Mouse (Mus musculus): ENCODE measurements around the gene Kif11. TPM values are rescaled to one million over a fixed set of nuclear protein-coding genes. Genes with fewer than 3 reads are reported as not detected.

The Kif11 gene
- polyA plus RNA-seq, 1 experiment: 5.3 TPM

DNA sequence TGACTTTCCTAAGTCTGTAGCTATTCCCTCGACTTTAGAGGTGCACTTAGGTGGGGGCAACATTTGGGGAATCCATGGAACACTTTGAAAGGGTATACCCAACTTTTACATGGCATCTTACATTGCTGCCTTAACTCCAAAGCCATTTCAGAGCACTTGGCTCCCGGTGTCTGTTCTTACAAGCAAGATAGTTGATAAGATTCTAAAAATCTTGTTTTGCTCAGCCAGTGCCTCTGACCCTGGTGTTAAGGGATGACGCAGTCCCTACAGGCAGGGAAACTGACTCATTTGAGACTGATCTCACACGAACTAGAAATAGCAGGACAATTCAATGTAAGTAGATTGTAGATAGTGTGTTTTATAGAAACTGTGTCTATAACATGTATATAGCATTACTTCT lies 64.0 kb downstream of the Kif11 start:
- WGBS: 80% methylated on average over 4 of the region's 4 CpGs
- DNase-seq (ENCODE audit: low read depth, low spot score): no peak

DNA sequence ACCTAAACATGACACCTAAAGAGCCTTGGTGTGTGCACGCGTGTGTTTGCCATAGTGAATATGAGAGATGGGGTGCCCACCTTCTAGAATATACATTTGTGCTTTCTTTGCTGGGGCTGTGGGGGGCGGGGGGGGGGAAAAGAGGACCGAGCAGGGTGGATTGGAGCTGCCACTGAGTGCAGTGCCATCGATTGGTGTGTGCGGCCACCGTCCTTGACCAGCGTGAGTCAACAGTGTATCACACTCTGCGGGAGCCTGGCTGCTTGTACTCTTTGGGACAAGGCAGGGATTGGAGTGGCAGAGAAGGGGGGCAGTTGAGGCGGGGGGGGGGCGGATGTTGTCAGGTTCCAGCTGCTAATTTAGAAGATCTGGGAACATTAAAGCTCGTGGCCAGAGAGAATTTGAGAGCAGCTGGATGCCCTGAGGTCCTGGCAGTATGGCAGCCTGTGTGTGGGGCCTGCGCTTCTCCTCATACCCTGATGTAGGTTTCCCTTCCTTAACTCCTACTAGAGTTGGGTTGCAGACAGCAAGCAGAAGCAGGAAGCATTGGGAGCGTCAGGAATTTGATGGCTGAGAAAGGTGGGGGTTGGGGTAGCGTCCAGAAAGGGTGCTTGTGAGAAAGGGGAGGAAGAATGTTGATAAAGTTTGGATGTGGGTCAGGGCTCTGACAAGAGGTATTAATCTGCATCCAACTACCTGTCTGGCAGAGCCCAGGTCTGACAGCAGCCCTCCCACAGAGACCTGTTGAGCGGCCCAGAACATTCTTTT lies 64.7 kb downstream of the Kif11 start:
- DNase-seq (ENCODE audit: low read depth, low spot score): no peak
- 79% methylated on average over 16 of the region's 16 CpGs for WGBS

DNA sequence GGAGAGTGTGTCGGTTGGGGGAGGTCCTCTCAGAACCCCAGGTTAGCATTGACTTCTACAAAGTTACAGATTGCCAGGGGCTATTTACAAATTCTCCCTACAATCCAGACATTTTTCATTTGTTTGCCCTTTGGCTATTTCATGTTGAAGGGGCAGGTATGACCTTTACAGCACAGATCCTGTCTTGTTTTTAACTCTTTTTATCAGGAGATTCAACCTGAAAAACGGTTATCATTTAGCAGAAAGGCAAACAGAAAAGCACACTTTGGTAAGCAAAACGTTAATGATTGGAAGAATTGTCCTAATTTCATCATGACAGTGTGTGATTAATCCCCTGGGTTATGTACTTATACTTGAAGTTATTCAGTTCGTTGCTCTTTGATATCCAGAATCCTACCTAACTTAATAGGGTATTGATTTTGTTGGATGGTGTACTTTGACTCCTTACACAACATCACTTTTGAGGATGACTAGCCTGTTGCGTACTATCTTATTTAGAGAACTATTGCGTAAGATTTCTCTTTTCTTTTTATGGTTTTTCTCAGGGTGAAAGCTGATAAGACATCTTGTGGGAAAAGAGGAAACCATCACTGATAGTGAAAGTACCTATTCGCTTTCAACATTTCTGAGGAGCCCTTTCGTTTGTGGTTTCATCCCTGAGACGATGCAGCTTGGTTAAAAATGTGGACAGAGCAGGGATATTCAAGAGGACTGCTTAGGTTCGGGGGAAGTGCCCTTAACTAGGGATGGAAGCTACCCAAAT lies 66.5 kb downstream of the Kif11 start:
- WGBS: 30% methylated on average over 10 of the region's 10 CpGs
- no peak for DNase-seq (ENCODE audit: low read depth, low spot score)

DNA sequence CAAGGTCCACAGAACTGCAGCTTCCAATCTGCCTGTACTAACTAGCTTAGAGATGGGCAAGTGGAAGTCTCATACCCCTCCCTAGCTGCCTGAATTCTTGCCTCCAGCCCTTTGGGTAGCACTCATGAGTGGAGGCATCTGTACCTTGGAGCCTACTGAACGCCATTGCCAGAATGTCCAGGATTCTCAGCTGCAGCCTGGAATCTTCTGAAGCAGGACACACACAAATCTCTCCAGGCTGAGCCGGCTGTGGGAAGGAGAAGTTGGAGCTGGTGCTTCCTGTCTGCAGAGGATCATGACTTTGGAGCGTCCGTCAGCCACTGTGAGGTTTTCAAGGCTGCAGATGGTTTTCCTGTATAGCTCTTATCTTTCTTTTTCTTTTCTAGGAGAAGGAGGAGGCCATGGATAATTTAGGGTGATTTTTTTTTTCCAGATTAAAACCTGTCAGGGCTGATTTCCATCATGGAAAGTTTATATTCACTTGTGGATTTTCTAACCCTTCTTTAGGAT lies 67.5 kb downstream of the Kif11 start:
- WGBS: 50% methylated on average over 4 of the region's 4 CpGs
- no peak for DNase-seq (ENCODE audit: low read depth, low spot score)

DNA sequence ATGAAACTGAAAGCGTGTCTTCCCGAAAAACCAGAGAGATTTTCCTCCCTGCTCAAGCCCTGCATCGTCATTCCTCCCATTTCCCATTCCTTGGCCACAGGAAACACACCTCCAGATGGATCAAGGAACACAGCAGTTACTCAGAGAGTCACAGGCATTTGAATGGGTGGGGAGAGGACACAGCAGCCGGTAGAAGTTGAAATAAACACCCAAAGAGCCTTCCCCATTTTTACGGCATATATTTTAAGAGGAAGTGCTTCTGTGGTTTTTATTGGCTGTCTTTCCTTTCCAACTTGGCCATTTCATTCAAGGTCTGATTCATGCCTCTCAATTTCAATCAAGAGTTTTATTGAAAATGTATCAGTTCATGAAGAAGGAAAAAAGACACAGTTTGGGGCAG lies 72.0 kb downstream of the Kif11 start:
- no peak for DNase-seq (ENCODE audit: low read depth, low spot score)
- WGBS: 17% methylated on average over 5 of the region's 5 CpGs

DNA sequence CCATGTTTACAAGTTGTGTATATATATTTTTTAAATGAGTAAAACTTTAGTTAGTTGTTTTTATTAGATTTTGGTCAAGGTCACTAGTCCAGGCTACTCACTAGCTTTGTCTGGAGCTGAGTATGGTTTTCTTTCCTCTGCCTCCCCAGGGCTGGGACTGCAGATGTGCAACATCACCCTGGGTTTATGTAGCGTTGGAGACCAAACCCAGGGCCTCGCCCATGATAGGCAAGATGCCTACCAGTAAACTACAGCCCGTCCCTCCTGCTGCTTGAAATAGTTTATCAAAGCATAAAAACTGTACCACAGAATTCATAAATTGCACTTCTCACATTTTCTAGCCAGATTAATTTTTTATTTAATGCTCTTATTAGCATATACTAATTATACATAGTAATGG lies 73.0 kb downstream of the Kif11 start:
- WGBS: 75% methylated on average over 3 of the region's 3 CpGs
- no peak for DNase-seq (ENCODE audit: low read depth, low spot score)

DNA sequence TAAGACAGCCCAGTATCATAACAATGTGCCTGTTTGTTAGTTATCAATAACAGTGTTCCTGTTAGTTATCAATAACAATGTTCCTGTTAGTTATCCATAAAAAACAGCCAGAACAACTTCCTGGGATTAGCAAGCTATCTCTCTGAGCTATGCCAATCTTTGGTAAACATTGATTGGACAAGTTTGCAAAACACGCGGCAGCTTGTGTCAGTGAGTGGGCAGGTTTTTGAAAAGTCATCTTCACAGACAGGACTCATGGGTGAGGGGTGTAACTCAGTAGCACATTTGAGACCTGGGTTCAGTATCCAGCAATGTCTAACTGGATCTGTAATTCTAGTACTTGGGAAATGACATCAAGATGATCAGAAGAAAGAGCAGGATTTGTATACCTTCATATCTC lies 79.3 kb downstream of the Kif11 start:
- WGBS: 75% methylated on average over 2 of the region's 2 CpGs
- no peak for DNase-seq (ENCODE audit: low read depth, low spot score)

DNA sequence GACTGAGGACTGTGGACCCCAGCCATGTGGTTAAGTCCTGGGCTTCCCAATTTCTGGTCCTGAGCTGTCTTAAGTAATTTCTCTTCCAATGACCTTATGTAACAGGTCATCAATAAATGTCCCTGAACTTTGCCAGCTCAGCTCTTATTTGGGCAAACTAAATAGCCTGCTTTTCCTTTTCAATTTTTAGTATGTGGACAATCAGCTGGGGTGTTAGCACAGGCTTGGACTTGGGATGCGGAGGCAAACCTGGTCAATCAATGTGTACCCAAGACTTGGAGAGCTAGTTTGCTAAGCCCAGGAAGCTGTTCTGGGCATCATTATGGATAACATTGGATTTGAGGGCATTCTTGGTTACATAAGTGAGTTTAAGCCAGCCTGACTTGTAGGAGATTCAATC lies 79.8 kb downstream of the Kif11 start:
- DNase-seq (ENCODE audit: low read depth, low spot score): no peak

DNA sequence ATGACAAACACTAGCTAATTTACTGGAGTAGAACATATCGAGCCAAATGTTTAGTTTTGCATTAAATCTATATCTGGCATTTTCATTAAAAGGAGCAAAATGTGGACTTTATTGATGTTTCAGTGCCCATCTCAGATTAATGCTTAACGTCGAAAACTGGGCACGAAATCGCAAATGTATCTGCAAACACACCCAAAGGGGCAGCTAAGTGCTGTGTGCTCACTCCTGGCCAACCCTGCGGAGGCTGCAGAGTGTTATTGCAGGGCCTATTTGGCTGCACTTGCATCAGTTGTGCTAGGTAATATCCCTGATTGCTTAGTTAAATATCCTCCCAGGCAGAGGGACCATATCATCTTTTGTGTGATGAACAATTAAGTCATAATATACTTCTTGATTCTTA lies 81.8 kb downstream of the Kif11 start:
- no peak for DNase-seq (ENCODE audit: low read depth, low spot score)
- 46% methylated on average over 6 of the region's 6 CpGs for WGBS

More for the DNA sequence above, 79.8 kb downstream of the Kif11 start:
- WGBS: 98% methylated on average over 1 of the region's 1 CpGs

DNA sequence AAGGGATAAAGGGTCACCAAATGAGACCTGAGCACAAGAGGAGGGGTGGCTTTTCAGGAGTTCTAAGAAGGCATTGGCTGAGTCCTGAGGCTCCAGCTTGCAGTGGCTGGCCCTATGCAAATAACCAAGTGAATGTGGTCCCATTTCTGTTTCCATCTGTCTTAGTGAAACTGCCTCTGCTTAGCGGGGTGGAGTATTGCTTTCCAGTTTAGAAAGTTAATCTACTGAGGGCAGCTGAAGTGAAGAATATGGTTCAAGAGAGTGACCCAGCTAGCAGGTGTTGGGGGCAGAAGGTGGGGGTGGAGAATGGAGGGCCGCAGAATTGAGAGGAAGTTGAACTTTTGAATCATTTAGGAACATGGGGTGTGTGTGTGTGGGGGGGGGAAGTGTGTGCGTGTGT lies 90.2 kb downstream of the Kif11 start:
- DNase-seq (ENCODE audit: low read depth, low spot score): no peak
- WGBS: 74% methylated on average over 3 of the region's 3 CpGs

DNA sequence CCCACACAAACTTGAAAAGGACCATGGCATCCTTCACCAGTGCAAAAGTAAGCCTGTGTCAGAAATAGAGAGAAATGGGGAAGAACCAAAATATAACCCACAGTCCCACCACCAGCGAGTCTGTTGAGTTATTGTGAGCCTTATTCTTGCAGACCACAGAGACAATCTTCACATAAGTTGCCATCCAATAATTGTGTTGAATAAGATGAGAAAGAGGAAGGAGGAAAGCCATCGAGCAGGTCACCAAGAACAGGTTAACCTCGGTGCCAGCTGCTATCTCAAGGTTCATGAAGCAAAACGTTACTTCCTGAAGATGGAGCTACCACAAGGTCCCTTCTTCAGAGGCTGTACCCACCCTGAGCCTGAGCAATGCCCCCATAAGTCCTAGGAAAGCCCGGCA lies 90.8 kb downstream of the Kif11 start:
- no peak for DNase-seq (ENCODE audit: low read depth, low spot score)
- 81% methylated on average over 5 of the region's 5 CpGs for WGBS

DNA sequence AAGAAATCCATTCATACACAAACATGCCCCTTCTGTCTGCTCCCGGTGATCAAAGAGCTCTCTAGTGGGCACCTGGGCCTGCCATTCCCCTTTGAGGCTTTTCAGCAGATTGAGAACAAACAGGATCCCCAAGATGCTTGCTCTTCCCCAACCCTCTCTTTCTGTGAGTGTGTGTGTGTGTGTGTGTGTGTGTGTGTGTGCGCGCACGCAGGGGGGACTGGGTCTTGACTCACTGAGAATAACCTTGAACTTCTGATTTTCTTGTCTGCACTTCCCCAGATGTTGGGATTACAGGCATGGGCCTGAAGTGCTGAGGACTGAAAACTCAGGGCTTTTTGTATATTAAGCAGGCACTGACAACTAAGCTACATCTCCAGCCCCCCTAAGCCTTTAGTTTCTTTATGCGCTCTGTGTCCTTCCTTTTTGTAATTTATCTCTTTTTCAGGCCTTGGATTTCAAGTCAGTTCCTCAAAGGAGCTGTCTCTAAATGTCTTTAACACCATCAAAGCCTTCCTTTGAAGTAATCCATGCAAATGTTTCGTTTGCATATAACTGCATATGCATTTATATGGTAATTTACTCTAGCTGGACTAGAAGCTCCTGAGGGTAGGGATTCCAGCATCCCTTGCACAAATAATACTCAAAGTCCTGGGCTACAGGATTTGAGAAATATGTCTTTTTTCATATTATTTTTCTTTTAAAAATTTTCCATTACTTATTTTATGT lies 92.8 kb downstream of the Kif11 start:
- no peak for DNase-seq (ENCODE audit: low read depth, low spot score)
- 83% methylated on average over 6 of the region's 6 CpGs for WGBS

Other genes with a start within 250 kb of the Kif11 start
- gene March5, start 168.9 kb upstream of the Kif11 start, polyA plus RNA-seq (2012; rRNA removed): 20.1 and 27.4 TPM in 2 replicates
- 1.1 and 2.6 TPM in 2 replicates for gene Cpeb3, start 167.8 kb upstream of the Kif11 start, polyA plus RNA-seq (2012; rRNA removed)
- 15.7 and 23.7 TPM in 2 replicates for gene Ide, start 38.6 kb upstream of the Kif11 start, polyA plus RNA-seq (2012; rRNA removed)
- 2.0 and 2.5 TPM in 2 replicates for gene Hhex, start 58.4 kb downstream of the Kif11 start, polyA plus RNA-seq (2012; rRNA removed)
- 7.7 and 8.7 TPM in 2 replicates for gene Exoc6, start 174.0 kb downstream of the Kif11 start, polyA plus RNA-seq (2012; rRNA removed)